Mouse (Mus musculus) stomach, embryonic 14.5 days (tissue): ENCODE results near the gene Sesn2. TPM values are rescaled to one million over a fixed set of nuclear protein-coding genes. Genes with fewer than 3 reads are reported as not detected.

Experiments
- polyA plus RNA-seq: library from polyadenylated mRNA; unstranded; fragments of >200 nt; fragmentation: Nextera tagmentation; extraction: Ambion mirVana; gene quantifications from 2 replicates; pipeline ENCODE4 v1.2.1, GENCODE M21; 2014

Gene Sesn2
- polyA plus RNA-seq, 1 experiment from 2014 or later: 9.6 TPM

Other genes with a start within 250 kb of the Sesn2 start
- gene Gmeb1, start 248.9 kb downstream of the Sesn2 start, polyA plus RNA-seq: 34.2 and 37.4 TPM in 2 replicates
- gene Taf12, start 236.1 kb downstream of the Sesn2 start, polyA plus RNA-seq: 34.8 and 36.2 TPM in 2 replicates
- 2.2 and 2.6 TPM in 2 replicates for gene Rab42, start 207.1 kb downstream of the Sesn2 start, polyA plus RNA-seq
- 68.3 and 74.8 TPM in 2 replicates for gene Trnau1ap, start 181.0 kb downstream of the Sesn2 start, polyA plus RNA-seq
- gene Rcc1, start 156.9 kb downstream of the Sesn2 start, polyA plus RNA-seq: 45.3 and 45.5 TPM in 2 replicates
- gene Phactr4, start 88.0 kb downstream of the Sesn2 start, polyA plus RNA-seq: 26.3 and 27.5 TPM in 2 replicates
- 18.8 and 22.8 TPM in 2 replicates for gene Med18, start 46.6 kb downstream of the Sesn2 start, polyA plus RNA-seq
- 1,247 and 1,358 TPM in 2 replicates for gene Atpif1, start 23.2 kb upstream of the Sesn2 start, polyA plus RNA-seq
- 163 and 171 TPM in 2 replicates for gene Dnajc8, start 25.0 kb upstream of the Sesn2 start, polyA plus RNA-seq
- 1.0 and 1.2 TPM in 2 replicates for gene Ptafr, start 53.6 kb upstream of the Sesn2 start, polyA plus RNA-seq
- 30.4 and 32.3 TPM in 2 replicates for gene Eya3, start 128.5 kb upstream of the Sesn2 start, polyA plus RNA-seq
- gene Xkr8, start 222.0 kb upstream of the Sesn2 start, polyA plus RNA-seq: 4.1 and 6.3 TPM in 2 replicates
- gene Smpdl3b, start 246.8 kb upstream of the Sesn2 start, polyA plus RNA-seq: 5.0 and 6.2 TPM in 2 replicates